Mouse (Mus musculus): Measurements from ENCODE around the gene Dock6.

DNA sequence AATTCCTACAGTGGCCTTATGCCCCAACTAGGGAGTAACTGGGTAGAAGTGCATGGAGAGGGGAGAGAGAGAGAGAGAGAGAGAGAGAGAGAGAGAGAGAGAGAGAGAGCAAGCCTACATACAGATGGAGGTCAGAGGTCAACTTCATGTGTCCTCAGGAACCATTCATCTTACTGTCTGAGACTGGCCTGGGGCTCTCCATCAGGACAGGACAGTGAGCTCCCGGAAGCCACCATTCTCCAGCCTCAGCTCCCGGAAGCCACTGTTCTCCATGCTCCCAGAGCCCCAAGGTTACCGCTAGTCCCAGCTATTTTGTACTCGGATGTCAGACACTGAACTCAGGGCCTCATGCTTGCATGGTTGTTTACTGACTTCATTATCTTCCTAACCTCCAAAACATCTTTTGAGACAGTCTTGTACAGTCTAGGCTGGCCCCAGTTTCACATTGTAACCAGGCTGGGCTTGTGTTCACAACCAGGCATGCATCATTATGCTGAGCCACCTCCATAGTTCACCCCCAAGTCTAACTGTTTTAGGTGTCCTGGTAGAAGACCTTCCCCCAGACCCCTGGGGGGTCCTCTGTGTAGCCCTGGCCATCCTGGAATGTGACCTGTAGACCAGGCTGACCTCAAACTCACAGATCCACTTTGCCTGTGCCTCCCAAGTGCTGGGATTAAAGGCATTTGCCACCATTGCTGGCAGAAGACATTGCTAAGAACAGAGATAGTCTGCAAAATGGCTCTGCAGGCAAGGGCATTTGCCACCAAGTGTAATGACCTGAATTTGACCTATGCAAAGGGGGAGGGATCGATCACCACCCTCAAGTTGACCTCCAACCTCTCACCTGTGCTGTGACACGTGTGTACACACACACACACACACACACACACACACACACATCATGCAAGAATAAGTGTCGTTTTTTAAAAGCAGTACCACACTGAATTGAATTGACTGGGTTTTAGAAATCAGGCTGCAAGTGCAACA is 2.5 kb downstream of the Dock6 start:
- TF ChIP-seq CTCF (IDR thresholded peaks at IDR 0.05; ENCODE audit: low read depth) (no peak), EP300 (optimal IDR thresholded peaks at IDR 0.05) (no peak)

Data from stomach, postnatal 0 days (tissue).